Comparison of ENCODE assay signal across 19 mouse cellular contexts in genomic region chr12:29361236-29361635, GRCm38 (mm10).
"Had no signal": no experiment of that assay in that cellular context is flagged by ENCODE, and none has a peak within 500 bp of the region (broad histone marks: within the 10 kb centered on the region; RNA-seq: fewer than 3 reads in every experiment).

No protein-coding gene starts in this region.

- H3K4me1 ChIP-seq: liver, embryonic 12.5 days; liver, embryonic 15.5 days; lung, embryonic 15.5 days had no signal

- H3K4me3 ChIP-seq: layer of hippocampus, adult 2 months; limb, embryonic 10.5 days; limb, embryonic 13.5 days; liver, embryonic 12.5 days; liver, embryonic 15.5 days; lung, embryonic 15.5 days; midbrain, embryonic 12.5 days; midbrain, embryonic 15.5 days; neural tube, embryonic 12.5 days; neural tube, embryonic 15.5 days had no signal

- ATAC-seq: liver, embryonic 12.5 days; midbrain, embryonic 15.5 days had no signal

- H3K9ac ChIP-seq: limb, embryonic 13.5 days; liver, embryonic 12.5 days; liver, embryonic 15.5 days; lung, embryonic 15.5 days; midbrain, embryonic 12.5 days; midbrain, embryonic 15.5 days; neural tube, embryonic 12.5 days; neural tube, embryonic 15.5 days had no signal

- DNase-seq: kidney, postnatal 25 days; layer of hippocampus, adult 9-11 months; liver; lung, adult 18-20 months; lung, postnatal 14 days; thymus, adult 18-20 months; thymus, postnatal 36 days had no signal

- H3K9me3 ChIP-seq: limb, embryonic 10.5 days; limb, embryonic 13.5 days; liver, embryonic 12.5 days; liver, embryonic 15.5 days; lung, embryonic 15.5 days; midbrain, embryonic 12.5 days; midbrain, embryonic 15.5 days; neural tube, embryonic 12.5 days; neural tube, embryonic 15.5 days had no signal

- H3K4me2 ChIP-seq: limb, embryonic 13.5 days; liver, embryonic 12.5 days; liver, embryonic 15.5 days; lung, embryonic 15.5 days; midbrain, embryonic 12.5 days; midbrain, embryonic 15.5 days; neural tube, embryonic 12.5 days; neural tube, embryonic 15.5 days had no signal

- H3K36me3 ChIP-seq: limb, embryonic 10.5 days; limb, embryonic 13.5 days; liver, embryonic 12.5 days; liver, embryonic 15.5 days; lung, embryonic 15.5 days; midbrain, embryonic 12.5 days; midbrain, embryonic 15.5 days; neural tube, embryonic 12.5 days; neural tube, embryonic 15.5 days had no signal

- H3K27ac ChIP-seq: kidney, postnatal 0 days; layer of hippocampus, adult 2 months; limb, embryonic 10.5 days; limb, embryonic 13.5 days; liver, embryonic 12.5 days; liver, embryonic 15.5 days; lung, embryonic 15.5 days; macrophage; midbrain, embryonic 12.5 days; midbrain, embryonic 15.5 days; neural tube, embryonic 12.5 days; neural tube, embryonic 15.5 days had no signal

- H3K27me3 ChIP-seq: limb, embryonic 13.5 days; liver, embryonic 12.5 days; liver, embryonic 15.5 days; lung, embryonic 15.5 days; midbrain, embryonic 15.5 days; neural tube, embryonic 12.5 days had no signal
